Mouse (Mus musculus): Measurements from ENCODE around the gene Apela.

GRCm38 (mm10) chr8:65030735-65031485 lies 6.2 kb downstream of the Apela start:
- TF ChIP-seq CTCF (IDR thresholded peaks at IDR 0.05; ENCODE audit: low read depth, low read length) (no peak), GATA1 (IDR thresholded peaks at IDR 0.05; ENCODE audit: borderline replicate concordance, low read length) (no peak), TAL1 (conservative IDR thresholded peaks at IDR 0.05; ENCODE audit: low read depth, low read length) (no peak)

All from G1E (cell line).